Mouse (Mus musculus) midbrain, embryonic 13.5 days (tissue): ENCODE results near the gene Gm20869. TPM values are rescaled to one million over a fixed set of nuclear protein-coding genes. Genes with fewer than 3 reads are reported as not detected.
"Not testable (repeated sequence)": the region's sequence is repeated elsewhere in the genome, so short reads cannot be mapped to it uniquely, and the experiment has no call there.

Experiments used
- ATAC-seq: fragments of 200-750 bp; cut with Nextera tagmentation; 2 replicates; pipeline ENCODE4 v1.8.0; 2017; ENCODE audit warnings: mild to moderate bottlenecking, moderate TSS enrichment, moderate library complexity
- H3K27ac ChIP-seq: fragments of 300-500 bp; sonication (generic); 2 replicates; pipeline ENCODE4 v1.5.1; 2015; ENCODE audit warnings: inconsistent platforms, mild to moderate bottlenecking, moderate library complexity
- H3K27me3 ChIP-seq: fragments of 300-500 bp; sonication (generic); 2 replicates; pipeline ENCODE4 v1.6.1; 2015; ENCODE audit warnings: mild to moderate bottlenecking, inconsistent platforms
- H3K36me3 ChIP-seq: fragments of 300-500 bp; sonication (generic); 2 replicates; pipeline ENCODE4 v1.6.1; 2015; ENCODE audit warnings: mild to moderate bottlenecking, inconsistent platforms
- H3K4me1 ChIP-seq: fragments of 300-500 bp; sonication (generic); replicated peaks from 2 replicates; pipeline ENCODE4 v1.6.1; 2015; ENCODE audit warnings: inconsistent platforms
- H3K4me2 ChIP-seq: fragments of 300-500 bp; sonication (generic); replicated peaks from 2 replicates; pipeline ENCODE4 v1.6.1; 2015; ENCODE audit warnings: moderate library complexity, mild to moderate bottlenecking, inconsistent platforms
- H3K4me3 ChIP-seq: fragments of 300-500 bp; sonication (generic); replicated peaks from 2 replicates; pipeline ENCODE4 v1.5.1; 2015; ENCODE audit warnings: mild to moderate bottlenecking, inconsistent platforms
- H3K9ac ChIP-seq: fragments of 300-500 bp; sonication (generic); replicated peaks from 2 replicates; pipeline ENCODE4 v1.6.1; 2015; ENCODE audit warnings: mild to moderate bottlenecking, inconsistent platforms
- H3K9me3 ChIP-seq: fragments of 300-500 bp; sonication (generic); 2 replicates; pipeline ENCODE4 v1.6.1; 2016; ENCODE audit warnings: mild to moderate bottlenecking, inconsistent platforms
- WGBS: fragments of 180-500 bp; shearing (Covaris S2); methylation state at CpG from one replicate; pipeline ENCODE4 v1.1.7; 2015; 5-methylcytosine and 5-hydroxymethylcytosine counted together
- polyA plus RNA-seq: library from polyadenylated mRNA; unstranded; fragments of >200 nt; fragmentation: Nextera tagmentation; extraction: Ambion mirVana; gene quantifications from 2 replicates; pipeline ENCODE4 v1.2.1, GENCODE M21; 2015

Gm20869 gene
- not detected in 2 replicates for polyA plus RNA-seq

- H3K4me3 ChIP-seq, H3K4me1 ChIP-seq, H3K9me3 ChIP-seq, H3K9ac ChIP-seq, ATAC-seq, H3K27ac ChIP-seq, H3K27me3 ChIP-seq, H3K36me3 ChIP-seq, H3K4me2 ChIP-seq: not testable (repeated sequence)
- WGBS = no CpG with 5 or more reads among the region's 6 CpGs
These were observed at the start of gene Gm20869 for GRCm38 (mm10) chrY:71469149-71469548. TSS of gene Gm20869 (plus strand) at chrY:71469449.

Other genes with a start within 250 kb of the Gm20869 start
- not detected in 2 replicates for gene Gm20870, start 222.6 kb downstream of the Gm20869 start, polyA plus RNA-seq